Mouse (Mus musculus) heart, adult 2 months (tissue): ENCODE results near the gene Acad10. TPM values are rescaled to one million over a fixed set of nuclear protein-coding genes. Genes with fewer than 3 reads are reported as not detected.
"Not testable (repeated sequence)": the region's sequence is repeated elsewhere in the genome, so short reads cannot be mapped to it uniquely, and the experiment has no call there.

Experiments used
- DNase-seq, 2 experiments: peaks; one replicate each; pipeline ENCODE4 v3.0.0; 2021
- H3K27ac ChIP-seq: fragments of 200-600 bp; 2 replicates; pipeline ENCODE4 v1.8.1; 2022
- H3K27me3 ChIP-seq: fragments of 200-500 bp; 2 replicates; pipeline ENCODE4 v1.6.1; 2012; ENCODE audit warnings: mild to moderate bottlenecking, low read length, inconsistent platforms, mixed read lengths; ENCODE audit not compliant: control insufficient read depth, insufficient read depth
- H3K36me3 ChIP-seq: fragments of 200-500 bp; 2 replicates; pipeline ENCODE4 v1.6.1; 2012; ENCODE audit warnings: low read length, inconsistent platforms; ENCODE audit not compliant: control insufficient read depth, insufficient read depth
- H3K4me1 ChIP-seq: fragments of 200-500 bp; 2 replicates; pipeline ENCODE4 v1.6.1; 2011; ENCODE audit warnings: low read length; ENCODE audit not compliant: control insufficient read depth, insufficient read depth
- H3K4me3 ChIP-seq: fragments of 200-600 bp; 2 replicates; pipeline ENCODE4 v1.8.1; 2022
- H3K79me2 ChIP-seq: fragments of 200-500 bp; replicated peaks from 2 replicates; pipeline ENCODE4 v1.6.1; 2012; ENCODE audit warnings: mild to moderate bottlenecking, inconsistent platforms, low read length, moderate library complexity, mixed read lengths; ENCODE audit not compliant: control insufficient read depth, insufficient read depth
- H3K9ac ChIP-seq: fragments of 200-500 bp; 2 replicates; pipeline ENCODE4 v1.6.1; 2012; ENCODE audit warnings: low read depth, mild to moderate bottlenecking, control low read depth, inconsistent platforms, low read length, mixed read lengths
- CTCF ChIP-seq: fragments of 200-600 bp; IDR thresholded peaks from 2 replicates; pipeline ENCODE4 v1.8.1; 2022; ENCODE audit warnings: antibody characterized with exemption, mild to moderate bottlenecking, moderate library complexity
- EP300 ChIP-seq: fragments of 200-500 bp; IDR thresholded peaks from 2 replicates; pipeline ENCODE4 v1.6.1; 2011; ENCODE audit warnings: low read depth, low read length, control low read depth; ENCODE audit not compliant: insufficient read depth
- POLR2A ChIP-seq: fragments of 200-500 bp; IDR thresholded peaks from 2 replicates; pipeline ENCODE4 v1.6.1; 2011; ENCODE audit warnings: mild to moderate bottlenecking, low read depth, low read length, control low read depth; ENCODE audit not compliant: insufficient read depth
- WGBS: fragments of 180-500 bp; shearing (Covaris S2); methylation state at CpG from one replicate; pipeline ENCODE4 v1.1.7; 2018; 5-methylcytosine and 5-hydroxymethylcytosine counted together
- intact Hi-C: fragments of 180-260 bp; cut with DNase I; formaldehyde crosslinking; loops from one replicate; pipeline ENCODE4 v1.15.1; 2025
- polyA plus RNA-seq: library from polyadenylated mRNA; depleted of rRNA; stranded (reverse); fragments of >200 nt; gene quantifications from 2 replicates; pipeline ENCODE4 v1.2.3, GENCODE M21; 2012
- total RNA-seq, 2 experiments: library from RNA; stranded (reverse); gene quantifications; 2 replicates each; pipeline ENCODE4 v1.2.3; 2021

The Acad10 gene
- total and polyA plus RNA-seq, 3 experiments: 5.2 to 24.7 (median 24.1) TPM

GRCm38 (mm10) chr5:121699891-121700290, 39.6 kb upstream of the Acad10 start:
- Histone ChIP-seq H3K9ac (no peak overlapping the region), H3K4me1 (peaks cover 3% of the 10 kb centered on the region), H3K4me3 (no peak overlapping the region), H3K27ac (no peak overlapping the region), H3K27me3 (no peaks in the 10 kb centered on the region), H3K79me2 (no peaks in the 10 kb centered on the region), H3K36me3 (no peaks in the 10 kb centered on the region)
- intact Hi-C loops: no loop called here
- 58% methylated on average over 5 of the region's 5 CpGs for WGBS
- no peak for DNase-seq
- TF ChIP-seq CTCF (no peak), POLR2A (no peak), EP300 (no peak)

GRCm38 (mm10) chr5:121696761-121697160, 36.4 kb upstream of the Acad10 start:
- no peak overlapping the region for H3K4me3 ChIP-seq
- no peak for DNase-seq
- no peaks in the 10 kb centered on the region for H3K79me2 ChIP-seq
- H3K27me3 ChIP-seq: no peaks in the 10 kb centered on the region
- no peak for TF ChIP-seq CTCF
- TF ChIP-seq POLR2A: no peak
- no peak for TF ChIP-seq EP300
- WGBS: 65% methylated on average over 6 of the region's 6 CpGs
- intact Hi-C loops: no loop called here
- H3K9ac ChIP-seq: no peak overlapping the region
- no peak overlapping the region for H3K27ac ChIP-seq
- peaks cover 3% of the 10 kb centered on the region for H3K4me1 ChIP-seq
- no peaks in the 10 kb centered on the region for H3K36me3 ChIP-seq

- no peak for DNase-seq
- intact Hi-C loops: no loop called here
- Histone ChIP-seq H3K79me2 (no peaks in the 10 kb centered on the region), H3K27me3 (no peaks in the 10 kb centered on the region), H3K36me3 (no peaks in the 10 kb centered on the region), H3K4me3 (no peak overlapping the region), H3K9ac (no peak overlapping the region), H3K27ac (no peak overlapping the region), H3K4me1 (peaks cover 1% of the 10 kb centered on the region)
- 80% methylated on average over 4 of the region's 4 CpGs for WGBS
- TF ChIP-seq EP300 (no peak), POLR2A (no peak), CTCF (no peak)
These were observed 32.6 kb upstream of the Acad10 start for GRCm38 (mm10) chr5:121692897-121693296.

- H3K36me3 ChIP-seq, H3K9ac ChIP-seq, H3K27me3 ChIP-seq, H3K4me3 ChIP-seq, DNase-seq, intact Hi-C loops, H3K27ac ChIP-seq, H3K79me2 ChIP-seq, H3K4me1 ChIP-seq: not testable (repeated sequence)
- 93% methylated on average over 7 of the region's 7 CpGs for WGBS
These were observed 31.1 kb upstream of the Acad10 start for GRCm38 (mm10) chr5:121691436-121691835.

- peak; percentile 52 to 55 for DNase-seq
- TF ChIP-seq POLR2A (no peak), EP300 (no peak), CTCF (no peak)
- Histone ChIP-seq H3K27me3 (no peaks in the 10 kb centered on the region), H3K79me2 (no peaks in the 10 kb centered on the region), H3K27ac (peak overlapping the region; percentile 38), H3K36me3 (no peaks in the 10 kb centered on the region), H3K4me1 (peaks cover 1% of the 10 kb centered on the region), H3K4me3 (no peak overlapping the region), H3K9ac (no peak overlapping the region)
- intact Hi-C loops: no loop called here
- 42% methylated on average over 7 of the region's 7 CpGs for WGBS
These were observed 30.3 kb upstream of the Acad10 start for GRCm38 (mm10) chr5:121690482-121691211.

GRCm38 (mm10) chr5:121686113-121686898, 26.0 kb upstream of the Acad10 start:
- Histone ChIP-seq H3K9ac (no peak overlapping the region), H3K4me1 (peaks cover 1% of the 10 kb centered on the region), H3K36me3 (no peaks in the 10 kb centered on the region), H3K27ac (no peak overlapping the region), H3K79me2 (no peaks in the 10 kb centered on the region), H3K4me3 (no peak overlapping the region), H3K27me3 (no peaks in the 10 kb centered on the region)
- DNase-seq: no peak
- intact Hi-C loops: no loop called here
- TF ChIP-seq CTCF (peak; percentile 59), EP300 (no peak), POLR2A (no peak)
- WGBS: 52% methylated on average over 15 of the region's 15 CpGs
